Mouse (Mus musculus) cortical plate, adult 2 months (tissue): ENCODE data around the gene Dalrd3.

ENCODE experiments used
- CTCF ChIP-seq: fragments of 200-500 bp; IDR thresholded peaks from 2 replicates; pipeline ENCODE4 v1.5.1; 2011; ENCODE audit warnings: mild to moderate bottlenecking, control low read depth, low read length; ENCODE audit not compliant: insufficient read depth; ENCODE audit errors: extremely low read depth
- POLR2A ChIP-seq: fragments of 200-500 bp; IDR thresholded peaks from 2 replicates; pipeline ENCODE4 v1.6.1; 2011; ENCODE audit warnings: mild to moderate bottlenecking, low read length, control low read depth; ENCODE audit not compliant: insufficient read depth; ENCODE audit errors: extremely low read depth

DNA sequence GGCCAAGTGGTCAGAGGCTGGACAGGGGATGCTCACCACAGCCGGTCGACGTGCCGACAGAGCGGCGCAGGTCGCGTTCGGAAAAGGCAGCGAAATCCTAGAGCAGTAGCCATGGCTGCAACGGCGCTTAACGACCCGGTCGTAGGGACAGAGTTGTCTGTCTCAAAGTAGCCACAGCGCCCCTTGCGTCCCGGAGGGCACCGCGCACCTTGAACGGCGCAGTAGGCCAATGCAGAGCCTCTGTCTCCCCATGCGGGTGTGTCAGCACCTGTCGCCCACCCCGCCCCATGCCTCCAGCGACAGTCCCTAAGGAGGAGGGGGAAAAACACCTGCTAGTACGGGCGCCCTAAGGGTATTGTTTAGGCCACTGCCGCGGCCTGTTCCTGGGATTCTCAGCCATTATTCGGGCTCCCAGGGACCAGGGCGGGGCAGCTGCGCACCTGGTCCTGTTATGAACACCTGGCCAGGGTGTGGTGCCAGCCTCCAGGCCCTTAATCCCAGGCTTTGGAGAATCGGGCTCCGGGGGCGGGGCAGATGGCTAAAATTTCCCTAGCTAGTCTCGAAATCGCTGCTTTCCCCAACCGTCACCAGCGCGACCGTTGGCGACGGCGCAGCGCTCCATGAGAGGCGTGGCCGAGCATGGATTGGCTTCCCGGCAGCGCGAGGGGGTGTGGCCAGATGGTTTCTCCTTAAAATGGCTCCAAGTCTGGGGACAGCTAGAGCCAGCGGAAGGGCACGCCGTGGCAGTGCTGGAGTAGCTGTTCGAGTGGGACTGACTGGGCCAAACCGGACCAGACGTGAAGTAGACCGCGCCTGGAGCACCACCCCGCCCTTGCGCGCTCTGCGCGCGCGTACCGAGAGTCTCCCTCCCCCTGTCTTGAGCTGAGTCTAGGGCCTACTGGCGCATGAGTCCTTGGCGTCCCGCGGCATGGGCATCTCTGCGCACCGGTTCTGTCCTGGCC lies 2.6 kb upstream of the Dalrd3 start, which contains the start of gene Ndufaf3:
- TF ChIP-seq CTCF (peak; percentile 78), POLR2A (peak; percentile 98)
